Mouse (Mus musculus) C2C12 (cell line): ENCODE measurements around the gene Ercc5.

Source experiments
- CTCF ChIP-seq: IDR thresholded peaks from one replicate; pipeline ENCODE4 v1.5.1; 2011; ENCODE audit not compliant: control insufficient read depth, insufficient read depth, insufficient read length
- FOSL1 ChIP-seq: IDR thresholded peaks from one replicate; pipeline ENCODE4 v1.8.0; 2011; ENCODE audit warnings: mild to moderate bottlenecking, low read length; ENCODE audit not compliant: poor library complexity, insufficient read depth, severe bottlenecking
- MYOG ChIP-seq: IDR thresholded peaks from one replicate; pipeline ENCODE4 v1.6.1; 2011; ENCODE audit not compliant: control insufficient read depth, insufficient read length; ENCODE audit errors: extremely low read depth

DNA sequence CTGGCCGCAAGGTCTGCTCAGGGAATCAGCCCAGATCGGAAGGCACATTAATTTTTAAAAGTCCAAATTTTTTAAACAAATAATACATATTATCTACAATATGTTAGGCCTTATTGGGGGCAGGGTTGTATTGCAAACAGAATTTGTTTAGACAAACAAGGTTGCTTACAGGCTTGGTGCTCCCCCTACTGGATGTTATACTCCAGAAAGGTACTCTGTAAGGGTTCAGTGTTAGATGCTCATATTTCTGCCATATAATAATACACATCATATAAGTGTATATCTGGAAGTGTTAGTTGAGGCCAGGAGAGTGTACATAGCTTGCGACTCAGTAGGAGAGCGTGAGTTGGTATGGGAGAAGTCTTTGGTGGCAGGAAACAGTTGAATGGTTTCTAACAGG, 7.7 kb downstream of the Ercc5 start:
- TF ChIP-seq CTCF (no peak), FOSL1 (no peak), MYOG (no peak)
